Mouse (Mus musculus) spleen, postnatal 10 days (tissue): ENCODE data around the gene Arvcf.
A peak's percentile ranks its signal among the peaks of the same experiment; 100 is the strongest.

Experiments
- DNase-seq, 2 experiments: peaks; one replicate each; pipeline ENCODE4 v3.0.0; 2021 to 2022; ENCODE audit warnings: low spot score in 2 of 2

The Arvcf gene

GRCm38 (mm10) chr16:18407912-18408311 lies 59.9 kb downstream of the Arvcf start:
- DNase-seq = no peak

DNA sequence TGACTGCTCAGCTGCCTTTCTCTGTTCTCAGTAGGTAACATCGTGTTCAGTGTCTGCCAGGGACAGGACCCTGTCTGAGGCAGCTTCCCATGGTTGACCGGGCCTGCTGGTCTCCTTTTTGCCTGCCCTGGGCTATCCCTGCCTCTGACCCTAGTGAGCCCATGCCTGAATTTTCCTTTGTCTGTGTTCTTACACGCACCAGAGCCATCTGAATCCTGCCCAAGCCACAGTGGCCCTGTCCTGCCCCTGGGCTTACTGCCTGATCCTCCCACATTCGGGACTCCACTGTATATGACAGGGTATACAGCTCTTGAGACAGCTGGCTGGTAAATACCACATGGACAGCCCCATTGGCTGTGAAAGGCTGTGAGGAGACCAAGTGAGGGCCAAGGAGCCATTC lies 61.8 kb downstream of the Arvcf start:
- DNase-seq = no peak

- no peak for DNase-seq
These were observed 62.4 kb downstream of the Arvcf start for GRCm38 (mm10) chr16:18410418-18410817.

GRCm38 (mm10) chr16:18411026-18411649 lies 63.2 kb downstream of the Arvcf start:
- DNase-seq = no peak

GRCm38 (mm10) chr16:18411802-18412476 lies 64.0 kb downstream of the Arvcf start:
- DNase-seq = no peak

DNA sequence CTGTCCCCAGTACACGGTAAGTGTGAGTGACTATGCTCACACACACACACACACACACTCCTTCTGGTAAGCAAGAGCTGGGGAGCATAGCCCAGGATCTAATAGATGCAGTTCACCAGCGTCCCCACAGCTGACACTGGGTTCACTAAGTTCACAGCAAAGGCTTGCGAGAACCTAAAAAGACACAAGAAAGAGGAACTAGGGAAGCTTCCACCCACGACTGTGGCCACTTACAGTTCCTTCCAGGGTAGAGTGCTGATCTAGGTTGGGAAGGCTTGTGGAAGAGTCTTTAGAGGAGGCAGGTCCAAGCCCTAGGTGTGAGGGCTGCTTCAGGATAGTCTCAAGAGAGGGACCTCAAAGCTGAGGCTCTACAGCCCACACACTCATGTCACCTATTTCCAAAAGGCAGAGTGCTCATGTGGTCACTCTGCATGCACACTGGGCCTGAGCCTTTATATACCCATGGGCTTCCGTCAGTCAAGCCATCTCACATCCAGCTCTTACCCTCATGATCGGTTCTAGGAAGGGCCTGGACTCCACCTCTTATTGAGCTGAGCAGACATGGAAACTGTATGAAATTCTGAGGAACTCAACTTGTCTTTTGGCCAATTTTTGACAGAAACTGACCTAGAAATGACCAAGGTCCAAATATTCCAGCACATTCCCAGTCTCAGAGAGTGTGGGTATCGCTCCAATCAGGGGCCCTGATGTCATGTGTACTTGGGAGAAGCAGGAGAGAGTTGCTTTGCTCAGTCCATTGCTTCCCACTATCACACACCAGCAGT lies 65.2 kb downstream of the Arvcf start:
- DNase-seq = no peak

DNA sequence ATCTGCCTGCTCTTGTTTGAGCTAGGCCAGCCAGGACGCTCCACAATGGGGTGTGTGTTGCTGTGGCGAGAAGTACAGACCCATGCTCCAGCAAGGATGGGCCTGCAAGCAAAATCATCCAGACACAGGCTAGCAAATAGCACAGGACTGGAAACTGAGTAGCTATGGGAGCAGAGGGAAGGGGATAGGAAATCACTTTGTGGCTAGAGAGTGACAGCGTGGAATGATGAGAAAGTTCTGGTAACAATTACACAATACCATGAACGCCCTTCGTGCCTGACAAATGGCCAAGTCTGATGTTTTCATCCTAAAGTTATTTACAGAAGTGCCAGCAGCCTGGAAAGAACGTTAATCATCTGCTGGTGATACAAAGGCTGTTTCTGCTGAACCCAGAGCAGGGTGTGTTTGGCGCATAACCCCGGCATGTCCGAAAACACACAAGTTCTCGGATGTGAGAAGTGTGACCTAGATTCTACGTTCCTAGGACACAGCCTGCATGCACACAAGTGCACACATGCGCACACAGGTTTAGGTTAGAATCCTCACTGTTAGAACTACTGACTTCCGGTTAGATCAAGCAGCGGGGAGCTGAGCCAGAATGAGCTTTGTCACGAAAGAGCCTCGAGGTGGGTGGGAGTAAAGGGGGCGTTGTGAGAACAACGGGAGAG lies 68.2 kb downstream of the Arvcf start:
- DNase-seq = peak in 1 of 2 experiments; percentile 10

- no peak for DNase-seq
These were observed 68.9 kb downstream of the Arvcf start for GRCm38 (mm10) chr16:18416837-18417236.

DNA sequence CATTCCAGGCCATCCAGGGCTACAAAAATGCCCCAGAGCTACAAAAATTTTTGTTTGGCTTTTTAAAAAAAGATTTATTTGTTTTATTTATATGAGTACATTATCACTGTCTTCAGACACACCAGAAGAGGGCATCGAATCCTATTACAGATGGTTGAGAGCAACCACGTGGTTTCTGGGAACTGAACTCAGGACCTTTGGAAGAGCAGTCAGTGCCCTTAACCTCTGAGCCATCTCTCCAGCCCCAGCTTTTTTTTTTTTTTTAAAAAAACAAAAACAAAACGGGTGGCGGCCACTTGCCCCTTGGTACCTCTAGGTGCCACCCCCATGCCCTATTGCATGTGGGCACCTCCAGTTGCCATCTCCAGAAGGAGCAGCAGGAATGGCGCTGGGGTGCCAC lies 69.5 kb downstream of the Arvcf start:
- DNase-seq = no peak

GRCm38 (mm10) chr16:18418756-18419602 lies 71.0 kb downstream of the Arvcf start:
- DNase-seq = peak in 1 of 2 experiments; percentile 16

GRCm38 (mm10) chr16:18419603-18420026 lies 71.6 kb downstream of the Arvcf start:
- no peak for DNase-seq

DNA sequence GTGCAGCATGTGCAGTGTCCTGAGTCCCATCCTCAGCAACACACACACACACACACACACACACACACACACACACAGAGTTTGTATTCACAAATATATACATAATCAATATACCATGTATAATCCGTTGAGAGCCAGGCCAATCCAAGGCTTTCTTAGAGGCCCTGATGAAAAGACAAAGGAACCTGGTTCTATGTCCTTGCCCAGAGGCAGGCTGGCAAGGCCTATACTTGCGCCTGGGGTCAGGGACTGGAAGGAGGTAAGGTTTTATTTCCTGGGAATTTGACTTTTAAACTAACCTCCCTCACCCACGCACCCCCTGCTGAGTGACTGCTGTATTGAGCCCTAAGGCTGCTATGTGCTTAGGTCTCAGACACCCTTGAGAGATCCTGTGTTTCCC lies 72.6 kb downstream of the Arvcf start:
- DNase-seq = no peak

DNA sequence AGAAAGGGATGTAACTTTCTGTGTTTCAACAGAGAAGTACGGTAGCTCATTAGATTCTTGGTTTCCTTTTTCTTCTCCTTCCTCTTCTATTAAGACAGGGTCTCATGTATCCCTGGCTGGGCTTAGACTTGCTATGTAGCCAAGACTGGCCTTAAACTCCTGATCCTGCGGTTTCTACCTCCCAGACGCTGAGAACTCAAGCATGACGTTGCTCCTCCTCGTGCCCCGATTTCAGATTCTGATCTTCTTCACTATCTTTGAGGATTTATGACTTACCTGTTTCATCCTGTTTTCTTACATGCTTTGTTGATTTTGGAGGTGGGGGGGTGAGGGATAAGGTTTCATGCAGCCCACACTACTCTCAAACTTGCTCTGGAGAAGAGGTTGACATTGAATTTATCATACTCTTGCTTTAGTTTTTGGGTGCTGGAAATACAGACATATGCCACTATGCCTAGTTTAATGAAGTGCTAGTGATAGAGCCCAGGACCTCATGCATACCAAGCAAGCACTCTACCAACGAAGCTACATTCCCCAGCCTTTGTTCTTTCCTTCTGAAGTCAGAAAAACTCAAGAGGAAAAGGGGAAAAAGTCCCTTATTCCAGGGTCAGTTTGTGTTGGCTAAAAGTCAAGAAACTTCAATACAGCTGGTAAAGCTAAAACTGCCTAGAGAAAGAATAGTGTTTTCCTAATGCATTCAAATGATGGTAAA lies 75.4 kb downstream of the Arvcf start:
- DNase-seq = no peak

DNA sequence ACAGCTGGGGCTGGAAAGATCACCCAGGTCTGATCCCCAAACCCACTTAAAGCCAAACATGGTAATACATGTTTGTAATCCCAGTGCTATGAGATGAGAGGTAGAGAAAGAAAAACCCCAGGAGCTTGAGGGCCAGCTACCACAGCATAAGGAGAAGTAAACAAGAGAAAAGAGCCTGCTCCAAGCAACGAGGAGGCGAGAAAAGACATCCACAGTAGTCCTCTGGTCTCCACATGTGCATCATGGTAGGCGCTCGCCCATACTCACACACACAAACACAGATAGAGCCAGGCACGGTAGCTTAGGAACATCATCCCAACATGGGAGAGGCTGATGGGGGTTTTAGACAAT lies 75.9 kb downstream of the Arvcf start:
- DNase-seq = no peak

GRCm38 (mm10) chr16:18424364-18425045 lies 76.5 kb downstream of the Arvcf start:
- DNase-seq = no peak

DNA sequence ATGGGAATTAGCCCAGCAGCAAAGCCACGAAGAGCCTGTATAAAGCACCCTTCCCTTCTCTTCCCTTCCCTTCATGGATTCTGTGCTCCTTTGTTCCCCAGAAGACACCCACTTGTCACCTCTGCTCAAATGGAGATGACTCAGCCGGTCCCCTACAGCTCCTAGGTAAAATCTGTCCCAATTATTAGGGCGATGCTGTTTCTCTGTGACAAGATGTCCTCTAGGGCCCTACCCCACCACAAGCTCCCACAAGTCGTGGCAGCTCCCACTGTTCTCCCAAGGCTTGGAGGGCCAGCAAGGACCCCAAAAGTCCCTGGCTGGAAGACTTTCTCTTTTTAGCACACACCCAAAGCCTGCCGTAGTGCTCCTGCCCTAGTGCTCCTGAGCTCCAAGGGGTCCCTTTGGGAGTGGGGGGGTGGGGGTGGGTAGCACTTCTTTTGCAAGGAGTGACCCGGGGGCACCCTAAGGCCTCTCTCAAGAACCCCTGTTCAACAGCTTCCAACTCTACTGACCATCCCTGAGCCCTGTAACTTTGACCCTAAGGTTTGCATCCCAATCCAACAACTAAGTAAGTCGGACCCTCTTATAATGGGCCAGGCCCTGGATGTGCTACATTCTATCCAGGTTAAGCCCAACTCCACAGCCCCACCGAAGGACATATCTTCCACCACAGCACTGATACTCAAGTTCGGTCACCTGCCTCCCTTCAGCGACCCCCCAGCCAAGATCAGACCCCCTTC lies 77.7 kb downstream of the Arvcf start:
- peak; percentile 38 to 51 for DNase-seq

DNA sequence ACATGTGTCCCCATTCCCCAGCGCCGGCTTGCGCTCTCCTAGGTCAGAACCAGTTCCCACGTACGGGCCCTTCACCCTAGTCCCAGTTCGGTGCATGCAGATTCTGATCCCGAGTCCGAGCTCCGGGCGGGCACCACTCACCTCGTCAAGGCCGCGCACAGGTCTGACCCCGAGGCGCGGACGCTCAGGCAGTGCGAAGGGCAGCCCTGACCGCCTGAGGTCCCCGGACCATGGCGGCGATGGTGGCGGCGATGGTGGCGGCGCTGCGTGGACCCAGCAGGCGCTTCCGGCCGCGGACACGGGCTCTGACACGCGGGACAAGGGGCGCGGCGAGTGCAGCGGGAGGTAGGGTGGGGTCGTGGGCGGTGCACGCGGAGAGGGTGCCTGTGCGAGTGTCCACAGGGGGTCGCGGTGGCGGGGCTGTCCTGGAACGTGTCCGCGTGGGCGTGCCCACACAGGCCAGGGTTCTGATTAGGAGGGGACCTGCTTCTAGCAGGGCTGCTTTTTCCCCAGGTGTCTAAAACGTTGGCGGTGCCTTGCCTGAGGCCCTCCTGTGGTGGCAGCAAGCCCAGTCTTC lies 78.3 kb downstream of the Arvcf start, which contains the start of gene Txnrd2:
Gene Txnrd2 (plus strand): TSS at position 170 of the 577 bp plus-strand sequence.
- peak; percentile 90 to 92 for DNase-seq

- no peak for DNase-seq
These were observed 78.9 kb downstream of the Arvcf start, which contains the start of gene Comt for GRCm38 (mm10) chr16:18426802-18427280. Gene Comt (minus strand): TSS chr16:18426852.
